Mouse (Mus musculus): Measurements from ENCODE around the gene Spns3.

- TF ChIP-seq CTCF (IDR thresholded peaks at IDR 0.05; ENCODE audit: borderline replicate concordance, extremely low read depth, insufficient read depth, insufficient read length) (no peak), POLR2A (IDR thresholded peaks at IDR 0.05; ENCODE audit: borderline replicate concordance, extremely low read depth, insufficient read depth, insufficient read length, poor library complexity, severe bottlenecking) (no peak)
These were observed 68.4 kb downstream of the Spns3 start for GRCm38 (mm10) chr11:72481952-72482351.
